Mouse (Mus musculus) liver, postnatal 0 days (tissue): ENCODE data around the gene Cebpe. TPM values are rescaled to one million over a fixed set of nuclear protein-coding genes. Genes with fewer than 3 reads are reported as not detected.

Experiments
- ATAC-seq: fragments of 200-750 bp; cut with Nextera tagmentation; 2 replicates; pipeline ENCODE4 v1.8.0; 2017; ENCODE audit warnings: mild to moderate bottlenecking, moderate library complexity
- DNase-seq: peaks from one replicate; pipeline ENCODE4 v3.0.0-alpha.2; 2016
- H3K27ac ChIP-seq: fragments of 300-500 bp; sonication (generic); 2 replicates; pipeline ENCODE4 v1.5.1; 2014; ENCODE audit warnings: antibody characterized with exemption, moderate library complexity, mild to moderate bottlenecking, low read depth
- H3K27me3 ChIP-seq: fragments of 300-500 bp; sonication (generic); 2 replicates; pipeline ENCODE4 v1.6.1; 2014; ENCODE audit warnings: low read length, control low read depth, mixed read lengths; ENCODE audit not compliant: insufficient read depth
- H3K36me3 ChIP-seq: fragments of 300-500 bp; sonication (generic); replicated peaks from 2 replicates; pipeline ENCODE4 v1.6.1; 2014; ENCODE audit warnings: mild to moderate bottlenecking, control low read depth, low read length, moderate library complexity, mixed read lengths; ENCODE audit not compliant: insufficient read depth
- H3K4me1 ChIP-seq: fragments of 300-500 bp; sonication (generic); 2 replicates; pipeline ENCODE4 v1.6.1; 2014; ENCODE audit warnings: antibody characterized with exemption, mild to moderate bottlenecking, control low read depth; ENCODE audit not compliant: insufficient read depth
- H3K4me2 ChIP-seq: fragments of 300-500 bp; sonication (generic); 2 replicates; pipeline ENCODE4 v1.6.1; 2014; ENCODE audit warnings: low read depth, mild to moderate bottlenecking, low read length, moderate library complexity, mixed read lengths
- H3K4me3 ChIP-seq: fragments of 300-500 bp; sonication (generic); 2 replicates; pipeline ENCODE4 v1.5.1; 2014; ENCODE audit warnings: low read depth, low read length
- H3K9ac ChIP-seq: fragments of 300-500 bp; sonication (generic); replicated peaks from 2 replicates; pipeline ENCODE4 v1.6.1; 2014; ENCODE audit warnings: mild to moderate bottlenecking, moderate library complexity
- H3K9me3 ChIP-seq: fragments of 300-500 bp; sonication (generic); 2 replicates; pipeline ENCODE4 v1.6.1; 2016; ENCODE audit warnings: mild to moderate bottlenecking, control low read depth, low read length, mixed read lengths
- CTCF ChIP-seq: sonication (generic); IDR thresholded peaks from 2 replicates; pipeline ENCODE4 v1.5.1; 2016; ENCODE audit warnings: antibody characterized with exemption, low read depth
- EP300 ChIP-seq: IDR thresholded peaks from 2 replicates; pipeline ENCODE4 v1.6.1; 2016; ENCODE audit warnings: antibody characterized with exemption, low read depth, mild to moderate bottlenecking
- WGBS: fragments of 180-500 bp; shearing (Covaris S2); extraction: QIAGEN DNeasy Blood & Tissue Kit; methylation state at CpG from one replicate; pipeline ENCODE4 v1.1.7; 2014; ENCODE audit not compliant: insufficient replicate concordance; 5-methylcytosine and 5-hydroxymethylcytosine counted together
- polyA plus RNA-seq: library from polyadenylated mRNA; unstranded; fragments of >200 nt; fragmentation: Nextera tagmentation; extraction: Ambion mirVana; gene quantifications from 2 replicates; pipeline ENCODE4 v1.2.1, GENCODE M21; 2015

Cebpe gene
- polyA plus RNA-seq, 1 experiment from 2014 or later, result 13.7 TPM

- no peak overlapping the region for H3K9ac ChIP-seq
- 83% methylated on average over 10 of the region's 10 CpGs for WGBS
- H3K27ac ChIP-seq, result no peak overlapping the region
- DNase-seq (no peak), ATAC-seq (no peak)
- H3K9me3 ChIP-seq, result no peaks in the 10 kb centered on the region
- H3K4me1 ChIP-seq, result no peaks in the 10 kb centered on the region
- H3K36me3 ChIP-seq, result no peaks in the 10 kb centered on the region
- H3K27me3 ChIP-seq, result no peaks in the 10 kb centered on the region
- no peak overlapping the region for H3K4me2 ChIP-seq
- TF ChIP-seq CTCF (no peak), EP300 (no peak)
- H3K4me3 ChIP-seq, result no peak overlapping the region
Measured at GRCm38 (mm10) chr14:54737634-54738033, 25.7 kb upstream of the Cebpe start.

- TF ChIP-seq EP300, result no peak
- no peak for TF ChIP-seq CTCF
- DNase-seq (no peak), ATAC-seq (no peak)
- Histone ChIP-seq H3K4me2 (no peak overlapping the region), H3K4me1 (no peaks in the 10 kb centered on the region), H3K27ac (no peak overlapping the region), H3K36me3 (no peaks in the 10 kb centered on the region), H3K9me3 (no peaks in the 10 kb centered on the region), H3K27me3 (no peaks in the 10 kb centered on the region), H3K4me3 (no peak overlapping the region), H3K9ac (no peak overlapping the region)
- 71% methylated on average over 14 of the region's 14 CpGs for WGBS
Measured at GRCm38 (mm10) chr14:54736555-54737552, 24.9 kb upstream of the Cebpe start.

GRCm38 (mm10) chr14:54735221-54735620 is 23.2 kb upstream of the Cebpe start:
- H3K9me3 ChIP-seq, result no peaks in the 10 kb centered on the region
- H3K9ac ChIP-seq, result no peak overlapping the region
- H3K27ac ChIP-seq, result no peak overlapping the region
- H3K4me1 ChIP-seq, result no peaks in the 10 kb centered on the region
- 38% methylated on average over 4 of the region's 4 CpGs for WGBS
- ATAC-seq (no peak), DNase-seq (no peak)
- H3K4me2 ChIP-seq, result no peak overlapping the region
- TF ChIP-seq CTCF (no peak), EP300 (no peak)
- no peak overlapping the region for H3K4me3 ChIP-seq
- H3K36me3 ChIP-seq, result no peaks in the 10 kb centered on the region
- no peaks in the 10 kb centered on the region for H3K27me3 ChIP-seq

- DNase-seq (no peak), ATAC-seq (no peak)
- Histone ChIP-seq H3K4me3 (no peak overlapping the region), H3K9me3 (no peaks in the 10 kb centered on the region), H3K27me3 (no peaks in the 10 kb centered on the region), H3K4me2 (no peak overlapping the region), H3K4me1 (no peaks in the 10 kb centered on the region), H3K9ac (no peak overlapping the region), H3K27ac (no peak overlapping the region), H3K36me3 (no peaks in the 10 kb centered on the region)
- TF ChIP-seq EP300, result no peak
- TF ChIP-seq CTCF, result no peak
- WGBS, result 71% methylated on average over 4 of the region's 4 CpGs
Measured at GRCm38 (mm10) chr14:54734004-54734403, 22.0 kb upstream of the Cebpe start.

GRCm38 (mm10) chr14:54732206-54732605 is 20.2 kb upstream of the Cebpe start:
- DNase-seq (no peak), ATAC-seq (no peak)
- Histone ChIP-seq H3K36me3 (no peaks in the 10 kb centered on the region), H3K4me2 (no peak overlapping the region), H3K27ac (no peak overlapping the region), H3K4me1 (no peaks in the 10 kb centered on the region), H3K9me3 (no peaks in the 10 kb centered on the region), H3K9ac (no peak overlapping the region), H3K27me3 (no peaks in the 10 kb centered on the region), H3K4me3 (no peak overlapping the region)
- 82% methylated on average over 8 of the region's 8 CpGs for WGBS
- TF ChIP-seq CTCF (no peak), EP300 (no peak)

- H3K36me3 ChIP-seq, result no peaks in the 10 kb centered on the region
- no peak overlapping the region for H3K4me2 ChIP-seq
- DNase-seq, result no peak
- H3K27me3 ChIP-seq, result no peaks in the 10 kb centered on the region
- no peaks in the 10 kb centered on the region for H3K9me3 ChIP-seq
- TF ChIP-seq EP300, result no peak
- TF ChIP-seq CTCF, result no peak
- H3K4me1 ChIP-seq, result no peaks in the 10 kb centered on the region
- no peak overlapping the region for H3K27ac ChIP-seq
- WGBS, result 70% methylated on average over 6 of the region's 6 CpGs
- H3K9ac ChIP-seq, result no peak overlapping the region
- H3K4me3 ChIP-seq, result no peak overlapping the region
- no peak for ATAC-seq
Measured at GRCm38 (mm10) chr14:54730305-54730704, 18.3 kb upstream of the Cebpe start.
